Mouse (Mus musculus) gonadal fat pad, adult 2 months (tissue): ENCODE data around the gene Arsa. TPM values are rescaled to one million over a fixed set of nuclear protein-coding genes. Genes with fewer than 3 reads are reported as not detected.

ENCODE experiments used
- DNase-seq: peaks from one replicate; pipeline ENCODE4 v3.0.0-alpha.2; 2012; ENCODE audit warnings: low read depth
- polyA plus RNA-seq: library from polyadenylated mRNA; depleted of rRNA; stranded (reverse); fragments of >200 nt; gene quantifications from 2 replicates; pipeline ENCODE4 v1.2.3, GENCODE M21; 2012; rRNA removed

Gene Arsa
- polyA plus RNA-seq, result 31.6 and 36.6 TPM in 2 replicates

DNA sequence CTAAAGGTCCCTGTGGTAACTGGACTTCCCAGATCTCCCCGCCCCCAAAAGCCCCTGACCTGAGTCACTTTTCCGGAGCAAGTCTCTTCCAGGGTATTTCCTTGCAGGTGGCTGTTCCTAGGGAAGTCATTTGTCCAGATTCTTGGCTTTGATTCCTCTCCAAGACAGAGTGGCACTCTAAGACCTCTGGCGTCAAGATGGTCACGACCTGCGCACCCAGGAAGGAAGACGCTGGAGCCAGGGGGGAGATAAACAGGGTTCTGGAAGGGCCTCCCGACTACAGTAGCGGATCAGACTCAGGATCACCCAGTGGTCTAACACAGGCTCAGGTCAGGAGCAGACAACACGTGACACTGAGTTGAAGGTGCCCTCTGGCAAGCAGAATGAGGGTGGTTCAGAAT, at the start of gene Arsa:
Arsa (minus strand) TSS at position 335 of the 401 bp plus-strand sequence.
- DNase-seq, result no peak

DNA sequence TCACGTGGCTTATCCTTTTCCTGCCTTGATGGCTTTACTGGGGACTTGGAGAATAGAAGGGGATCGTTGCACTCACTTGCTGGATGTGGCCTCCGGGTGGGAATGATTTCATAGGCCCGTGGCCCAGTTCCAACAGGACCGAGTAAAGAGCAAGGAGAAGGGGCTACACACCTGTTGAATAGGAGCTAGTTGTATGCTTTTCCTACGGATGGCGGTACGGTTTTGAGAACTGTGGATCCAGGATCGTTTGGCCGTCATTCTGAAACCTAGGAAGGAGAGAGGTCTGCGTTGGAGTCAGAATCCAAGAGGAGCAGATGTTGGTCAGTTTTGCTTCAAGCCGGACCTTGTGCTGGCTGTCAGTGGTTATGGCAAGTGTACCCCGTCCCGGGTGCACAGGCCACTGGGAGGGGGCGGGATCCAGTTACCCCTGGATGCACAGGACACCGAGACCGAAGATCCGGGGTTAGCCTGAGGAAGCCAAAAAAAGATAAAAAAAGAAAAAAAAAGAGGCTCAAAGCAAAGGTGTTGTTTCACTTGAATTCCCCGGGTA, 49.6 kb upstream of the Arsa start:
- no peak for DNase-seq

- no peak for DNase-seq
Measured at GRCm38 (mm10) chr15:89525896-89526295, 48.7 kb upstream of the Arsa start.

GRCm38 (mm10) chr15:89525464-89525863, 48.2 kb upstream of the Arsa start:
- no peak for DNase-seq

DNA sequence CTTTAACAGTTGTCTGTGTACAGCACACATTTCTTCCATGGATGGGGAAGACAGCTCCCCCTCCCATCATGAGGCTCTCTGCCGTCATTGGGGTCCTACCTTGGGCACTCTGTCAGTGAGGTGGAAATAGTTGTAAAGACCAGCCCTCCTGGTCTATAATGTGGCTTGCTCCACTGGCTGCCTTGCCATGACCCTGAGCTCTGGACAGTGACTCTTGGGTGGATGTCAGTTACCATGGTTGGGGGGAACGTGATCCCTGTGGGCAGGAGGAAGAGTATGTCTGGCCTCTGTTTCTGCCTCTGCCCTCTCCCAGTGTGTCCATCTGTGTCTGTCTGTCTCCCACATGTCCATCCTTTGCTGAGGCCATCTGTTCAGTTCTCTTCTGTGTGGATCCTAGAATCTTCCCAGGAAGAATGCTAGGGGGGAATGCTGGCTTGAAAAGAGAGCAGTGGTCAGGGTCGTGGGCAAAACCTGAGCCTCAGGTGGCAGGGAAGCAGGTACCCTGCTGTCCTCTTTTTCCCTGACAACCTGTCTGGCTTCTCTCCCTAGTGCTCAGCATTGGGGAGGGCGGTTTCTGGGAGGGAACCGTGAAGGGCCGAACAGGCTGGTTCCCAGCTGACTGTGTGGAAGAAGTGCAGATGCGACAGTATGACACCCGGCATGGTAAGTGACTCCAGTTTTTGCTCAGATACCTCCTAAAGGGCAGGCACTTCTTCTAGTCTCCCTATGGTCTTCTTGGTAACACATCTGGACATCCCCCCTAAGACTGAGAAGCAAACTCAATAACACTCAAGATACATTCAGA, 47.6 kb upstream of the Arsa start:
- no peak for DNase-seq

GRCm38 (mm10) chr15:89524001-89524571, 46.9 kb upstream of the Arsa start:
- DNase-seq, result no peak

- DNase-seq, result no peak
Measured at GRCm38 (mm10) chr15:89523283-89523832, 46.1 kb upstream of the Arsa start.

DNA sequence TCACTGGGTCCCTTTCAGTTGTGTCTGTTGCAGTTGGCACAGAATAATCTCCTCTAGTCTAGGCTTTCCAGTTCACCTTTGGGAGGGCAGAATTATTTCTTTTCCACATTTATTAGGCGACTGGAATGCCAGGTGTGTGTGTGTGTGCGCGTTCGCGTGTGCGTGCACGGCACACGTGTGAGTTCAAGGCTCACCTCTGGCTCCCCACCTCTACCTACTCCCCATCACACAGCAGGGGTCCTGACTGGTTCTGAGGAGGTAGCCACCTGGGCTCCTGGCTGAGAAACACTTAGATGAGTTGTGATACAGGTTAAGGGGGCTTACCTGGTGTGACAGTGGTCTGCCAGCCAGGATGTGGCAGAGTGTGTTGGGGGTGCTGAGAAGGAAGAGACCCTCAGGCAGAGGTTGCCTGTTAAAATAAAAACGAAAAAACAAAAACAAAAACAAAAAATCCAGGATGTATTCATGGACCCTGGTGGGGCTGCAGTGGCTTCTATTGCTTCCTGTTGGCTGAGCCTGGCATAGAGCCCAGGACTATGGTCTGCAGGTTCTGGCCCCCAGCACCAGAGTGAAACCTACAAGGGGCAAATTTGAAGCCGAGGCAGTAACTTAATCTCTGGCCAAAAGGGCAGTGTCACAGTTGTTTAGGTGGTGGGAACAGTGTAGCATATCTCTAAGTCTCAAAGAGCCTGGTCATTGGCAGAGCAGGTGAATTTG, 45.5 kb upstream of the Arsa start:
- no peak for DNase-seq

GRCm38 (mm10) chr15:89521951-89522350, 44.7 kb upstream of the Arsa start:
- DNase-seq, result no peak

DNA sequence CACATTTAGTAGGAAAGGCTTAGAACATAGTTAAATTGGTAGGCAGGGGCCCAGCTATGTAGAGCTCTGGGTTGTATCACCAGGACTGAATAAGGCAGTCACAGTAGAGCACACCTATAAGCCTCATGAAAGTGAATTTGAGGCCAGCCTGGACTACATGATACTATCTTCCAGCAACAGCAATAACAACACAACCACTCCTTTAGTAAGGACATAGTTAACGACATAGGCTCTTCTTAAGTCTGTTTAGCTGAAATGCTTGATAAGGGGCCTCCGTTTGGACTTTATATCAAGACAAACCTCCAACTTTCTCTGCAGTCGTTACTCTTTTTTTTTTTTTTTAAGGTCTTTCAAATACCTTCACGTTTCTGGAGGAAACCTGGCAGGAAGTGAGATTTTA, 35.5 kb upstream of the Arsa start:
- no peak for DNase-seq

- DNase-seq, result no peak
Measured at GRCm38 (mm10) chr15:89507751-89508150, 30.5 kb upstream of the Arsa start.

- DNase-seq, result no peak
Measured at GRCm38 (mm10) chr15:89504838-89505237, 27.6 kb upstream of the Arsa start.

GRCm38 (mm10) chr15:89501321-89501720, 24.1 kb upstream of the Arsa start:
- no peak for DNase-seq

- DNase-seq, result no peak
Measured at GRCm38 (mm10) chr15:89500221-89500791, 23.1 kb upstream of the Arsa start.

DNA sequence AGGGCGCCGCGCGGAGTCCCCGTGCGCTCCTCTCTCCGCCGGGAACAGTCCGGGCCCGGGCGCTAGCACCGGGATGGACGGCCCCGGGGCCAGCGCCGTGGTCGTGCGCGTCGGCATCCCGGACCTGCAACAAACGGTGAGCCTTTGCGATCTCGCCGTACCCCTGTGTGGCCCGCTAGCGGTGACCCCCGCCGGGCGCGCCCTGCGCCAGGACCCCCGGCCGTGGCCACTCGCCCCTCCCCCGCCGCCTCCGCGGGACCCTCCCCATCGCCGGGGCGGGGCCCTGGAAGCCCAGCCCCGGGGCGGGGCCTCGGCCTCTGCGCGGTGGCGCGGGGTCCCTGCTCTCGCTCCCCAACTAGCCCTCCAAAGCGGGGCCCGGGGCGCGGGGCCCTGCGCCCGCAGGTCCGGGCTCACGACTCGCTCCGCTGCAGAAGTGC, 22.6 kb upstream of the Arsa start:
- DNase-seq, result no peak

GRCm38 (mm10) chr15:89498961-89499688, 21.9 kb upstream of the Arsa start, which contains the start of gene Shank3:
TSS of gene Shank3 (plus strand) at chr15:89499623.
- no peak for DNase-seq

- DNase-seq, result no peak
Measured at GRCm38 (mm10) chr15:89498049-89498960, 21.1 kb upstream of the Arsa start.

DNA sequence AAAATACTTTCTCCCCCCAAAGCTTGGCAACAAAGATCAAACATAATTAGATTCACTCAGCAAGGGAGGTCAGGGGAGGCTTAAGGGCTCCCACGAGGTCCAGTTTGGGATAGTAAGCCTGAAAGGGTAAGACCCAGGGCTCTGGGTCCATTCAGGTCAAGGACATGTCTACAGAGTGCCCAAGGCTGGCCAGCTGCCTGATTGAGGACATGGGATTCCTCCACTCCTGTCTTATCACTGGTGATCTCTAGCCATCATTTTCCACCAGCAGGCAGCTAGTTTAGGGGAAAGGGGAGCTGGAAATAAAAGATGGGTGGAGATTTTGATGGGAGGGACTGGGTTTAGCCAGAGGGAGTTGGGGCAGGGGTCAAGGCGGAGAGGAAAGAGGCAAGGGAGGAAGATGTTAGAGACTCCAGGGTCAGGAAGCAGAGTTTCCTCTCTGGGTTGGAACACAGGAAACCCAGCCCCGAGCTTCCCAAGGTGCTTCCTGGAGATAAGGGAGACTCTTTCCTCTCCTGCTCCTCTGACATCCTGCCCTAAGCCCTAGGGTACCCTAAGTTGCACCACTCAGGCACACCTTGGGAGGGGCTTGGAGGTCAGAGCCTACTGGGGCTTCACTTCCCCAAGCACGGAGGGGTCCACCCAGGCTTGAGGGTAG, 20.3 kb upstream of the Arsa start:
- DNase-seq, result no peak

DNA sequence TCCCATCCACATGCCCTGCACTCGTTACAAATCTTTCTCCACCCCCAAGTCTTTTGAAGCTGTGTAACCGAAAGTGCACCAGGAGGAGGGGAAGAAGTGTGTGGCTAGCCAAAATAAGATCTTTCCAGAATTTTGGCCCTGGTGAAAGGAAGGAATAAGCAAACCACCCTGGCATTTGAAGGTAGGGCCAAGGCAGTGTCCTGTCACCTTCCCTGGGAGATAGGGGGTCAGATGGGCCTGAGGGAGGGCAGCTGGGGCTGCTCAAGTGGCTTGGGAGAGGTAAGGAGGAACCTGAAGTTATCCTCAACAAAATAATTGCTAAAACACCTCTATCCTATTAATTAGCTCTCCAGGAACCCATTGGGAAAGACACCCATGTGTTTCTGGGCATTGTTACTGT, 19.6 kb upstream of the Arsa start:
- no peak for DNase-seq
